Mouse (Mus musculus) spleen, adult 2 months (tissue): ENCODE measurements around the gene Ccsap.

Source experiments
- CTCF ChIP-seq: fragments of 200-500 bp; IDR thresholded peaks from 2 replicates; pipeline ENCODE4 v1.5.1; 2011; ENCODE audit warnings: mild to moderate bottlenecking, inconsistent platforms; ENCODE audit not compliant: insufficient read depth, insufficient read length, insufficient replicate concordance; ENCODE audit errors: extremely low read depth
- POLR2A ChIP-seq: fragments of 200-500 bp; IDR thresholded peaks from 2 replicates; pipeline ENCODE4 v1.6.1; 2011; ENCODE audit warnings: low read depth, low read length, inconsistent platforms

GRCm38 (mm10) chr8:123836354-123836753, 23.7 kb downstream of the Ccsap start:
- no peak for TF ChIP-seq CTCF
- no peak for TF ChIP-seq POLR2A
